Mouse (Mus musculus) olfactory bulb, adult 2 months (tissue): Measurements from ENCODE around the gene Bmp8b.

Experiments used
- CTCF ChIP-seq: fragments of 200-500 bp; IDR thresholded peaks from 2 replicates; pipeline ENCODE4 v1.5.1; 2012; ENCODE audit warnings: low read depth, mild to moderate bottlenecking, low read length, moderate library complexity; ENCODE audit not compliant: insufficient read depth
- POLR2A ChIP-seq: fragments of 200-500 bp; IDR thresholded peaks from 2 replicates; pipeline ENCODE4 v1.6.1; 2012; ENCODE audit warnings: mild to moderate bottlenecking, low read depth, low read length, moderate library complexity; ENCODE audit not compliant: insufficient read depth

GRCm38 (mm10) chr4:123093064-123093776 lies 11.7 kb upstream of the Bmp8b start:
- TF ChIP-seq POLR2A (no peak), CTCF (no peak)
